Mouse (Mus musculus): Measurements from ENCODE around the gene Nedd9.

DNA sequence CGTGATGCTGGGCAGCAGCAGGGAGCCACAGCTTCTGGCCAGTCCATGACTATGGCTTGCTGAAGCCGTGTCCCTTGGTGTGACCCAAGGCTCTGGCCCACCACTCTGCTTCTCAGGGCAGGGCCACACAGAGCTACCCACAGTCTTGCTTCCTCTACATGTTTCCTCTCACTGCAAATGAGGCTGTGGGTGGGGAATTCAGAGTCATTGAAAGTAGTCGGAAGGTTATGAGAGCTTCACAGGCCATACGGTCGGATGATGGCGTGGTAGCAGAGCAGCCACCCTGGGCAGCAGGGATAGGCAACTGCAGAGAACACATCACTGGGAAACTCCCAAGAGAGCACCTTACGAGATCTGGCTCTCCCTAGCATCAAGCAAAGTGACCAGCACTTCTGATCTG lies 3.2 kb downstream of the Nedd9 start:
- TF ChIP-seq CTCF (IDR thresholded peaks at IDR 0.05; ENCODE audit: borderline replicate concordance, control insufficient read depth, extremely low read depth, insufficient read depth, low read length, poor library complexity) (no peak), POLR2A (IDR thresholded peaks at IDR 0.05; ENCODE audit: control insufficient read depth, extremely low read depth, insufficient read depth, low read length, poor library complexity) (no peak)

All from thymus, adult 2 months (tissue).